Mouse (Mus musculus): ENCODE results near the gene Amotl1. TPM values are rescaled to one million over a fixed set of nuclear protein-coding genes. Genes with fewer than 3 reads are reported as not detected.

The Amotl1 gene
- polyA plus RNA-seq, 1 experiment from 2014 or later: 9.1 TPM

DNA sequence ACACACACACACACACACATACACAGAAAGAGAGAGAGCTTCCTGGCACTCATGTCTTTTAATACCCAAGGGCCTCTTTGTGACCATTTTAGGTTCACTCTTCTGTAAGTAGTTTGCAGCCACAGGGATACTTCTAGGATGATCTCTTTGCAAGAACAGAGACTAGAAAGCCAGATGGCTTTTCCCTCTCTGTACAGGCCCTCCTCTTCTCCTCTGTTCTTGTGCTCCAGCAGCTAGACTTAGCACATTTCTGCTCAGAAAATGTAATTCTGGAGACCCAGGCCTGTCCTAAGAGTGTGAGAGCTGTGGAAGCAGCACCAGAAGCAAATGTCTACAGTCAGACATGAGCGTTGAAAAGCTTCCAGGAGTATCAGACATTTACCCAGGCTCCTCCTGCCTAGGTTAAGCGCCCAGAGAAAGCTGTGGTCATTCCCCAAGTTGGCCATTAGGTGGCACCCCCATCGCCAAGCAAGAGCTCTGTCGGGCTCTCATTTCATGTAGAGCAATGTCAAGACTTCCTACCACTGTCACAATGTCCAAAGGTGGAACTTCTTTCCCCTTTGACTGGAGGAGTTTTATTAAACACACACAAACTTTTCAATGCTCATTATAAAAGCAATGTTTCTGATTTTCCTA, 121.3 kb downstream of the Amotl1 start:
- Histone ChIP-seq H3K9ac (ENCODE audit: low read depth, low read length) (no peak overlapping the region), H3K27me3 (ENCODE audit: control insufficient read depth, insufficient read depth, low read depth, low read length) (no peaks in the 10 kb centered on the region), H3K36me3 (ENCODE audit: control insufficient read depth, insufficient read depth, low read length) (no peaks in the 10 kb centered on the region), H3K4me1 (ENCODE audit: control insufficient read depth, insufficient read depth, low read length) (no peaks in the 10 kb centered on the region), H3K4me3 (ENCODE audit: low read depth, low read length) (no peak overlapping the region), H3K27ac (ENCODE audit: low read length) (no peak overlapping the region), H3K9me3 (replicated peaks; ENCODE audit: control insufficient read depth, low read length, poor library complexity, severe bottlenecking) (no peaks in the 10 kb centered on the region), H3K4me2 (ENCODE audit: low read length) (no peak overlapping the region)
- peak; percentile 90 for ATAC-seq
- 10% methylated on average over 4 of the region's 4 CpGs for WGBS

DNA sequence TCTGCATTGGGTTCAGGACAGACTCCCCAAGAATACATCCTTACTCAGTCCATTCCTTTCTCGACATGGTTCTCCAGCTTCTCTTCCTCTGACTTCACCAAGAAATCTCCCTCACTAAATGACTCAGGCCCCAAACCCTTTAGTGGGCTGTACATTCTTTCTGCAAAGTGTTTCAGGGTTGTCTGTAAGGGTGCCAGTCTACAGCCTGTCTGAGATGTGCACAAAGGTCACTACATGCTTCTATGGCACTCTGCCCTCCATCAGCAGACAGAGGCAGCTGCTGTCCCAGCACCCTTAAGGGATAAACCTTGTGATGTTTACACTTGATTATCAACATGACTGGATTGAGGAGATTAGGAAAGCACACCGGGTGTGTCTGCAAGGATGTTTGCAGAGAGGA, 123.2 kb downstream of the Amotl1 start:
- Histone ChIP-seq H3K36me3 (ENCODE audit: control insufficient read depth, insufficient read depth, low read length) (no peaks in the 10 kb centered on the region), H3K9me3 (replicated peaks; ENCODE audit: control insufficient read depth, low read length, poor library complexity, severe bottlenecking) (no peaks in the 10 kb centered on the region), H3K27ac (ENCODE audit: low read length) (no peak overlapping the region), H3K4me3 (ENCODE audit: low read depth, low read length) (no peak overlapping the region), H3K9ac (ENCODE audit: low read depth, low read length) (no peak overlapping the region), H3K4me2 (ENCODE audit: low read length) (no peak overlapping the region), H3K27me3 (ENCODE audit: control insufficient read depth, insufficient read depth, low read depth, low read length) (no peaks in the 10 kb centered on the region), H3K4me1 (ENCODE audit: control insufficient read depth, insufficient read depth, low read length) (no peaks in the 10 kb centered on the region)
- WGBS: 48% methylated on average over 2 of the region's 2 CpGs
- ATAC-seq: no peak

DNA sequence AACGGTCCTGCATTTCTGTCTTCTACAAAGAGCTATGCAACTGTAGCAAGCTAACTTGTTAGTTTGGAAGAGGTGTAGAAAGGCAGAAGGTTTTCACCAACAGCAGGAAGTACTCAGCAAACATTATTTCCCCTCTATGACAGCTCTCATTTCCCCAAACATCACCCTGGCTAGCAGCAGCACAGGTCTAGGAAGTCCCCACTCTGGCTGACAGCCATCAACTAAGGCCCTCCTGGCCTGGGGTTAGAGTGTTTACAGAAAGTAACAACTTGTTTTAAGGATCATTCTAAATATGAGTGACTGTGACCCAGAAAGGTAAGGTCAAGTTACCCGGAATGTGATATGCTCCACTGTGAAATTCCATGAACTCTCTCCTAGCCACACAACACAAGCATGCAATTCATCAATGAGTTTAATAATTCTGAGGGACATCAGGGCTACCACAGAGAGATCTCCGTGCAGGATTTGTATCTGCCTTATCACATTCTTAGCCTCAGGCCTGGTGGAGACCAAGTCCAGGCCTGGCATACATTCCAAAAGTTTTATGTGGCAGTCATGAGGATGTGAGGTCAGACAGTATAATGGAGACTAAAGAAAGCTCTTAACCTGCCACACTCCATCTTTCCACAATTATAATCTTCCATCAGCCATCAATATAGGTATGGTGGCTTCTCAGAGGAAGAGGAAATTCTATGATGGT, 123.7 kb downstream of the Amotl1 start:
- Histone ChIP-seq H3K27me3 (ENCODE audit: control insufficient read depth, insufficient read depth, low read depth, low read length) (no peaks in the 10 kb centered on the region), H3K4me3 (ENCODE audit: low read depth, low read length) (no peak overlapping the region), H3K36me3 (ENCODE audit: control insufficient read depth, insufficient read depth, low read length) (no peaks in the 10 kb centered on the region), H3K4me2 (ENCODE audit: low read length) (no peak overlapping the region), H3K27ac (ENCODE audit: low read length) (no peak overlapping the region), H3K9ac (ENCODE audit: low read depth, low read length) (no peak overlapping the region), H3K4me1 (ENCODE audit: control insufficient read depth, insufficient read depth, low read length) (no peaks in the 10 kb centered on the region), H3K9me3 (replicated peaks; ENCODE audit: control insufficient read depth, low read length, poor library complexity, severe bottlenecking) (no peaks in the 10 kb centered on the region)
- 81% methylated on average over 3 of the region's 3 CpGs for WGBS
- no peak for ATAC-seq

DNA sequence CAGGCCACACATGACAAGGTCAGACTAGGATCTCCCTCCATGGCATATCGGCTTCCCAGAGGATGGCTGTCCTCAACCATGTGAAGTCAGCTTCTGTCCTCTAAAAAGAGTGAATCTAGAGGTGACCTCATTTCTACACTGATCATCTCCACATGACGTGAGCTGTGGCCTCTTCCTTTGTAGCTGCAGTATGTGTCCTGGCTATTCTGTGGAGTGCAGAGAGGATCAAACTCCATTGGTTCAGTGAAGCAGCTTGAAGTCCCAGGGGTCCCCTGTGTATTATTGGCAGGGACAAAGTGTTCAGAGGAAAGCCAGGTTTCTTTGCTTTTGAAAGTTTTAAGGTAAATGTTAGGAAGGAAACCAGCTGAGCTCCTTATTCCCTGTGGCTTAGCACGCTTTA, 126.8 kb downstream of the Amotl1 start:
- no peaks in the 10 kb centered on the region for H3K27me3 ChIP-seq (ENCODE audit: control insufficient read depth, insufficient read depth, low read depth, low read length)
- no peak overlapping the region for H3K4me3 ChIP-seq (ENCODE audit: low read depth, low read length)
- H3K36me3 ChIP-seq (ENCODE audit: control insufficient read depth, insufficient read depth, low read length): no peaks in the 10 kb centered on the region
- no peak overlapping the region for H3K9ac ChIP-seq (ENCODE audit: low read depth, low read length)
- WGBS: 76% methylated on average over 3 of the region's 3 CpGs
- no peaks in the 10 kb centered on the region for H3K9me3 ChIP-seq (replicated peaks; ENCODE audit: control insufficient read depth, low read length, poor library complexity, severe bottlenecking)
- ATAC-seq: peak; percentile 54; the same call in 1 of the 2 replicates
- H3K27ac ChIP-seq (ENCODE audit: low read length): no peak overlapping the region
- H3K4me2 ChIP-seq (ENCODE audit: low read length): no peak overlapping the region
- no peaks in the 10 kb centered on the region for H3K4me1 ChIP-seq (ENCODE audit: control insufficient read depth, insufficient read depth, low read length)

DNA sequence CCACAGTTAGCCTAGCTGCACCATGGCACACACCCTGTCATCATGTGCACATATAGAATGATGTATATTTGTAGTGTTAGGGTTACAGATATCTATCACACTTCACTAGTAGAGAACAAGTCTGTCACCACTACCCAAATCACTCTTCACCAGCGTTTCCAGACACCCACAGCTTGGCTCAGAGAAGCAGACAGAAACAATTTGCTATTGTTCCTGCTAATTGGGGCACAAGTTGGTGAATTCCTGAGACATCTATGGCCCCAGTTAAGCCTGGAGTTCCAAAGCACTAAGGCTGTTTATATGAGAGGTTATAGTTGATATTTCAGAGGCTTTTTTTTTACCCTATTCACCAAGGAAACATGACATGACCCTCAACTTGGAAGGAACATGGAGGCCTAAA, 127.6 kb downstream of the Amotl1 start:
- WGBS: 55% methylated on average over 1 of the region's 1 CpGs
- H3K27me3 ChIP-seq (ENCODE audit: control insufficient read depth, insufficient read depth, low read depth, low read length): no peaks in the 10 kb centered on the region
- no peaks in the 10 kb centered on the region for H3K36me3 ChIP-seq (ENCODE audit: control insufficient read depth, insufficient read depth, low read length)
- no peak overlapping the region for H3K27ac ChIP-seq (ENCODE audit: low read length)
- ATAC-seq: no peak
- H3K4me2 ChIP-seq (ENCODE audit: low read length): no peak overlapping the region
- no peak overlapping the region for H3K4me3 ChIP-seq (ENCODE audit: low read depth, low read length)
- no peak overlapping the region for H3K9ac ChIP-seq (ENCODE audit: low read depth, low read length)
- no peaks in the 10 kb centered on the region for H3K4me1 ChIP-seq (ENCODE audit: control insufficient read depth, insufficient read depth, low read length)
- no peaks in the 10 kb centered on the region for H3K9me3 ChIP-seq (replicated peaks; ENCODE audit: control insufficient read depth, low read length, poor library complexity, severe bottlenecking)

DNA sequence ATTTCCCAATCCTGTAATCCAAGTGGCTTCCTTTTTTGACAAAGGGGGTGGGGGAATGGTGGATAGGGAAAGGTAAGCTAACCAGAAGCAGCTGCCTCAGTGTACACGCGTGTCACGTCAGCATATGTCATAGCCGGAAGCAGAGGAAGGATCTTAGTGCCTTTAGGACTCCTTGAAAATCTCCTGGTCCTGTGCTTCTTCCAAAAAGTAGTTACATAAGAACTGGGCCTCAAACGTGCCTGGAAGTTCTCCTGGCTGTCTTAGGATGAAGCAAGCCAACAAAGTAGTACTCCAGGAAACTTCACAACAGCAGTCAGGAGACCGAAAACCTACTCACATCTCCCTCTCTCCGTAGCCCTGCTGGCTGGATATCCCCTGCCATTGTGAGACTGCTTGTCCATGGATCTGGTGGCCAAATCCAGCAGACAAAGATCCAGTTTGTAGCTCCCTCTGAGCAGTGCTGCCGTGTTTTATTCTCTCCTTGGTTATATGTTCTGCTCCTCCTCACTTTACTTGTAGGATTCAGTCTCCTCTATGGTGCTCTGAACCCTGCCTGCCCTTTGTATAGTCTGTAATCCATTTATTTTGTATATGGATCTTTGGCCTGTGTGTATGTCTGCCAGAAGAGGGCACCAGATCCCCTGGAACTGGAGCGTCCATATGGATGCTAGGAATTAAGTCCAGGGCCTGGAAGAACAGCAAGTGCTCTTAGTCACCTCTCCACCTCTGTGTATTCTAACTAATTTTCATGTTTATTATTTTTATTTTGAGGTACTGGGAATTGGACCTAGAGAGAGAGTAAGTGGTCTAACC, 132.0 kb downstream of the Amotl1 start:
- no peak overlapping the region for H3K4me2 ChIP-seq (ENCODE audit: low read length)
- WGBS: 73% methylated on average over 9 of the region's 9 CpGs
- ATAC-seq: peak; percentile 75
- H3K36me3 ChIP-seq (ENCODE audit: control insufficient read depth, insufficient read depth, low read length): peaks cover 22% of the 10 kb centered on the region
- no peaks in the 10 kb centered on the region for H3K27me3 ChIP-seq (ENCODE audit: control insufficient read depth, insufficient read depth, low read depth, low read length)
- H3K4me3 ChIP-seq (ENCODE audit: low read depth, low read length): no peak overlapping the region
- no peak overlapping the region for H3K27ac ChIP-seq (ENCODE audit: low read length)
- no peaks in the 10 kb centered on the region for H3K4me1 ChIP-seq (ENCODE audit: control insufficient read depth, insufficient read depth, low read length)
- no peaks in the 10 kb centered on the region for H3K9me3 ChIP-seq (replicated peaks; ENCODE audit: control insufficient read depth, low read length, poor library complexity, severe bottlenecking)
- no peak overlapping the region for H3K9ac ChIP-seq (ENCODE audit: low read depth, low read length)

DNA sequence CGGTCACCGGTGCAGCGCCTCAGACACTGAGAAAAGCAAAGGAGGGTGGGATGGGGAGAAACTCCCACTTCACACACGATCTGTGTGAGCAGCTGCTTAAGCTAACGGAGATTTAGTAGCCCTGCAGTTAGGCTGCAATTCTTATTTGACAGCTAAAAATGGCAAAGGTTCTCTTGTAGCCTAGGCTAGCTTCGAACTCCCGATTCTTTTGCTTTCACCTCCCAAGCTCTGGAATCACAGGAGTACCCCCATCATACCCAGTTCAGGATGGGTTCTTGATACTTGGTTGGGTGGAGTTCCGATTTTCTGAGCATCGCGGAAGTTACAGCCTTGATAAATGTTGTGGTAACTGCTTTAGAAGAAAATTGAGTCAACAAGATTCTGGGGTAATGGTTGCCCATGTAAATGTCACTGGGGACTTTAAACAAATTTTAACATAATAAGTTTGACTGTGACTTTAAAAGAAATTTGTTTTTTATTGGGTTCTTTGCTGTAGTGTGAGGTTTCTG, 143.9 kb downstream of the Amotl1 start:
- H3K4me3 ChIP-seq (ENCODE audit: low read depth, low read length): peak overlapping the region; percentile 90
- H3K9me3 ChIP-seq (replicated peaks; ENCODE audit: control insufficient read depth, low read length, poor library complexity, severe bottlenecking): no peaks in the 10 kb centered on the region
- 5% methylated on average over 10 of the region's 10 CpGs for WGBS
- peak overlapping the region; percentile 78 for H3K27ac ChIP-seq (ENCODE audit: low read length)
- peaks cover 7% of the 10 kb centered on the region for H3K4me1 ChIP-seq (ENCODE audit: control insufficient read depth, insufficient read depth, low read length)
- H3K9ac ChIP-seq (ENCODE audit: low read depth, low read length): peak overlapping the region; percentile 86
- peak overlapping the region; percentile 92 for H3K4me2 ChIP-seq (ENCODE audit: low read length)
- peaks cover 27% of the 10 kb centered on the region for H3K36me3 ChIP-seq (ENCODE audit: control insufficient read depth, insufficient read depth, low read length)
- no peak for ATAC-seq
- H3K27me3 ChIP-seq (ENCODE audit: control insufficient read depth, insufficient read depth, low read depth, low read length): no peaks in the 10 kb centered on the region

DNA sequence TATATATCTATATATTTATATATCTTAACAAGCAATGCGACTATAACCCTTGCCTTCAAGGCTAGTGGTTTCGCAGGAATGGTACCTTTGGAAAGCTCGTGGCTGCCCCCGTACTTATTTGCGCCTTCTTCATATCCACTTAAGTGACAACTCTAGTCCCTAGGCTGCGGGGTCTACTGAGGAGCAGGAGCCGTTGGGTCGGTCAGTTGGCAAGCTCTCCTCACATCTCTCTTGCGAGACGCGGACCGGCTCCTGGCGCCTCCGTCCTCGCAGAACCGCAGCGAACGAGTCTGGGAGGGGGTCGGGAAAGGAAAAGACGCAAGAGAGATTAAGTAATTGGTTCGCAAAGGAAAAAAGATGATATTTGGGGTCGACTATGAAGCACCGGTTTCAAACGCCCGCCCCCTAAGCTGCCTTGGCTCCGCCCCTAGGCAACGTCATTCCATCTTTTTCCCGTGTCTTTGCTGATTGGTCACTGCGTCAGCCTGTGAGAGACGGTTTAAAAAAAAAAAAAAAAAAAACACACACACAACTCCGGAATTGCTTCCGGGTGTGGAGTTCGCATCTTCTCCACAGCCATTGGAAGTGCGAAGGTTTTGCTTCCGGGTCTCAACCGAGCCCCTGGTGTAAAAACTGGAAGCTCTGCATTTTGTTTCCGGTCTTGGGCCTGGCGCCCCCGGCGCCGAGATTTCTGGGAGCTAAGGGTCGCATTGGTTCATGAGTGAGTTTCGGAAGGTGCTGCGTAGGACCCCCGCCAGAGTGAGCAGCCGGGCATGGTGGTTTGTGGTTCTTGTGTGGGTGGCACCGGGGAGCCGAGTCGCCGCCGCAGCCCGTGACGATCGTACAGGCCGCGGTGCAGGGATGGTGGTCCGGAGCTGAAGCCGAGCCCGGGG, 144.6 kb downstream of the Amotl1 start, which contains the start of the genes Kdm4d and Cwc15:
Gene Kdm4d (minus strand): TSS at position 460 of the 893 bp plus-strand sequence.
Gene Cwc15 (plus strand): TSS at position 595 of the 893 bp plus-strand sequence.
- Histone ChIP-seq H3K4me1 (ENCODE audit: control insufficient read depth, insufficient read depth, low read length) (peaks cover 7% of the 10 kb centered on the region), H3K27ac (ENCODE audit: low read length) (peak within 1 kb of the TSS; percentile 78), H3K27me3 (ENCODE audit: control insufficient read depth, insufficient read depth, low read depth, low read length) (no peaks in the 10 kb centered on the region), H3K9me3 (replicated peaks; ENCODE audit: control insufficient read depth, low read length, poor library complexity, severe bottlenecking) (no peaks in the 10 kb centered on the region), H3K4me3 (ENCODE audit: low read depth, low read length) (peak within 1 kb of the TSS; percentile 90), H3K9ac (ENCODE audit: low read depth, low read length) (peak within 1 kb of the TSS; percentile 86), H3K4me2 (ENCODE audit: low read length) (peak within 1 kb of the TSS; percentile 92), H3K36me3 (ENCODE audit: control insufficient read depth, insufficient read depth, low read length) (peaks cover 23% of the 10 kb centered on the region)
- peak; percentile 99 for ATAC-seq
- under 1% methylated on average over 59 of the region's 59 CpGs for WGBS

Data from midbrain, embryonic 16.5 days (tissue).